Mouse (Mus musculus) embryonic facial prominence, embryonic 12.5 days (tissue): ENCODE results near the gene Fam122c. TPM values are rescaled to one million over a fixed set of nuclear protein-coding genes. Genes with fewer than 3 reads are reported as not detected.

Experiments
- polyA plus RNA-seq: library from polyadenylated mRNA; unstranded; fragments of >200 nt; fragmentation: Nextera tagmentation; extraction: Ambion mirVana; gene quantifications from 2 replicates; pipeline ENCODE4 v1.2.1, GENCODE M21; 2016

Gene Fam122c
- polyA plus RNA-seq, 1 experiment from 2014 or later = not detected

Other genes starting within 250 kb of the Fam122c start
- gene Plac1, start 33.3 kb upstream of the Fam122c start, polyA plus RNA-seq = 10.0 and 13.5 TPM in 2 replicates
- 8.0 and 9.3 TPM in 2 replicates for gene Fam122b, start 3.6 kb upstream of the Fam122c start, polyA plus RNA-seq
- 47.4 and 50.1 TPM in 2 replicates for gene Mospd1, start 97.1 kb downstream of the Fam122c start, polyA plus RNA-seq
- gene Etd, start 161.5 kb downstream of the Fam122c start, polyA plus RNA-seq = not detected in 2 replicates